Comparison of ENCODE assay signal across 16 mouse cellular contexts in the genomic region with DNA sequence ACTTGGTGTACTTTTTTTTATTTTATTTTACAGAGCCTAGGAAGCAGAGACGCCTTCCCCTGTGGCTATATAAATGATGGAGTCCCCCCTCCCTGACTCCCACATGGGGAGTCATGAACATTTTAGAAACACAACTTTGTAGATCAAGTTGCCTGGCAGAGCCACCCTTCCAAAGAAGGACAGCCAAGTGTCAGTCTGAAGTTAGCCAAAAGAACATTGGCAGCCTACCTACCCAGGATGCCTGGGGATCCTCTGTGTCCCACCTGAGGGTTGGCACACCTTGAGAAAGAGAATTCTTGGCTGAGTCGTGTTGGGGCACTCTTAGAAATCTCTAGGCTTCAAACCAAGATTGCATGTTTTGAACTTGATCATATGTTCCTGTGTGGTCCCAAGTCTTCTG.
"Had no signal": no experiment of that assay in that cellular context is flagged by ENCODE, and none has a peak within 500 bp of the region (broad histone marks: within the 10 kb centered on the region; RNA-seq: fewer than 3 reads in every experiment).

No protein-coding gene starts in this region.

- DNase-seq: kidney, adult 11 months; kidney, adult 8-10 months; kidney, postnatal 10 days; kidney, postnatal 36 days; left cerebral cortex, postnatal 4 days; lung, embryonic 14.5 days; right cerebral cortex, adult 18-20 months; right cerebral cortex, postnatal 14 days; thymus, adult 18-20 months; thymus, postnatal 36 days had no signal

- H3K36me3 ChIP-seq: intestine, embryonic 15.5 days; kidney, embryonic 15.5 days; limb, embryonic 13.5 days had no signal

- H3K9ac ChIP-seq: intestine, embryonic 15.5 days; kidney, embryonic 15.5 days; limb, embryonic 13.5 days; lung, embryonic 14.5 days; midbrain, embryonic 13.5 days had no signal

- H3K4me1 ChIP-seq: intestine, embryonic 15.5 days; kidney, embryonic 15.5 days; limb, embryonic 13.5 days had no signal

- H3K27ac ChIP-seq: intestine, embryonic 15.5 days; kidney, embryonic 15.5 days; limb, embryonic 13.5 days; macrophage; midbrain, embryonic 13.5 days had no signal

- ATAC-seq: intestine, embryonic 15.5 days; lung, postnatal 0 days; midbrain, embryonic 13.5 days had no signal

- H3K4me2 ChIP-seq: intestine, embryonic 15.5 days; kidney, embryonic 15.5 days; limb, embryonic 13.5 days; lung, embryonic 14.5 days; midbrain, embryonic 13.5 days had no signal

- H3K27me3 ChIP-seq: intestine, embryonic 15.5 days; kidney, embryonic 15.5 days; limb, embryonic 13.5 days; midbrain, embryonic 13.5 days had no signal

- H3K9me3 ChIP-seq: intestine, embryonic 15.5 days; kidney, embryonic 15.5 days; limb, embryonic 13.5 days; midbrain, embryonic 13.5 days had no signal

- H3K4me3 ChIP-seq: intestine, embryonic 15.5 days; kidney, embryonic 15.5 days; limb, embryonic 13.5 days; midbrain, embryonic 13.5 days had no signal
